Mouse (Mus musculus) gastrocnemius, postnatal 14 days (tissue): Measurements from ENCODE around the gene Ralgds. TPM values are rescaled to one million over a fixed set of nuclear protein-coding genes. Genes with fewer than 3 reads are reported as not detected.
"Not testable (repeated sequence)": the region's sequence is repeated elsewhere in the genome, so short reads cannot be mapped to it uniquely, and the experiment has no call there.

ENCODE experiments used
- DNase-seq: peaks from one replicate; pipeline ENCODE4 v3.0.0; 2021; ENCODE audit warnings: mixed read lengths
- intact Hi-C: fragments of 180-260 bp; cut with DNase I; formaldehyde crosslinking; loops from one replicate; pipeline ENCODE4 v1.15.1; 2025; ENCODE audit warnings: low total_unique reads
- total RNA-seq, 2 experiments: library from RNA; stranded (reverse); gene quantifications; 2 replicates each; pipeline ENCODE4 v1.2.3; 2021

Gene Ralgds
- total RNA-seq, 2 experiments from 2014 or later, result 17.1 to 25.3 TPM

DNA sequence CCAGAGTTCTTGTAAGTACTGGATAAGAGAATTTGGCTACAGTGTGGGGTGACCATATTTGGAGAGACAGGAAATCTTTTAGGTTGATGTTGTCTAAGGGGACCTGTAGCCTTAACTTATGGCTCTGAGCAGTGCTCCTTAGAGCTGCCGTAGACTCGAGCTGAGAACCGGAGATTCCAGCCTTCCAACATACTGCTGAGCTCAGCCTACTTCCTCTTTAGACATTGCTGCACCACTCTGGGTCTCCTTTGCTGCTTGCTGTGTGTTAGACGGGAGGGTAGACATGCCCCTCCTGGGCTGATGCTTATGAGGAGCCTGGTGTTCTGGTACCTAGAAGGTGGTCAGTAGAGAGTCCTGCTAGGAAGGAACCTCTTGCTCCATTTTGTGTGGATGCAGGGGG lies 14.5 kb upstream of the Ralgds start:
- DNase-seq, result no peak
- intact Hi-C loops, result no loop called here

DNA sequence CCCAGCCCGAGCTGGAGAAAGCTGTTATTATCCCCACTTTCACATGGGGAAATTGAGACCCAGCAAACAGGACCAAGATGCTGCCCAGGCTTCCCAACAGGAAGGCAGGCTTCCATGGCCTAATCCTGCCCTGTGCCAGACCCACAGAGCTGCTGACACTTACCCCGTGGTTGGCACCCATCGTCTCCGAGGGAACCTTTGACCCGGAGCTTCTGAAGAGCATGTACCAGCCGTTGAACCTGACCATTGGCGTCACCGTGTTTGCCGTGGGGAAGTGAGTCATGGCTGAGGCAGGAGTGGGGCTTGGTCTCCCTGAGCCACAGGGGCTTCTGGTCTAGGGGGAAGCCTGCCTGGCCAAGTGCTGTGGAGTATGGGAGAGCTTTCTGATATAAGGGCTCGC lies 9.9 kb upstream of the Ralgds start:
- intact Hi-C loops, result no loop called here
- DNase-seq, result no peak

DNA sequence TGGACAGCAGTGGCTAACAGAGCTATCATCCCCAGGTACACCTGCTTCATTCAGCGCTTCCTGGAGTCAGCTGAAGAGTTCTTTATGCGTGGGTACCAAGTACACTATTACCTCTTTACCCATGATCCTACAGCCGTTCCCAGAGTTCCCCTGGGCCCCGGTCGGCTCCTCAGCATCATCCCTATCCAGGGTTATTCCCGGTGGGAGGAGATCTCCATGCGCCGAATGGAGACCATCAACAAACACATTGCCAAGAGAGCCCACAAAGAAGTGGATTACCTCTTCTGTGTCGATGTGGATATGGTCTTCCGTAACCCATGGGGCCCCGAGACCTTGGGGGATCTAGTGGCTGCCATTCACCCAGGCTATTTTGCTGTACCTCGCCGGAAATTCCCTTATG lies 8.2 kb upstream of the Ralgds start:
- intact Hi-C loops, result no loop called here
- no peak for DNase-seq

DNA sequence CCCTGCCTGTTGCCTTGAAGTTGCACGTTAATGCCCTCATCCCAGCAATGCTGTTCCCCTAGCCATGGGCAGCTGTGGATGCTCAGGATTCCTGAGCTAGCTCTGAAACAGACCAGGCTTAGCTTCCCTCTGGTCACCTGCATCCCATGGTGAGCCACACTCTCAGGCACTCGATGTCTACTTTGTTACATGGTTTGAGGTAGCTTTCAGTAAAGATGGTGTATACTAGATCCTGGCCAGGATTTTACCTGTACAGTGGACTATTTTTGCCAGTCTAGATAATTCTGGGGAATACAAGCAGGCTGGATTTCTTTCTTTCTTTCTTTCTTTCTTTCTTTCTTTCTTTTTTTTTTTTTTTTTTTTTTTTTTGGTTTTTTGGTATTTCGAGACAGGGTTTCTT lies 7.1 kb upstream of the Ralgds start, which contains the start of gene Gm10134:
Gene Gm10134, plus strand, starts transcription at position 301 of the 400 bp plus-strand sequence.
- intact Hi-C loops, result no loop called here
- no peak for DNase-seq

DNA sequence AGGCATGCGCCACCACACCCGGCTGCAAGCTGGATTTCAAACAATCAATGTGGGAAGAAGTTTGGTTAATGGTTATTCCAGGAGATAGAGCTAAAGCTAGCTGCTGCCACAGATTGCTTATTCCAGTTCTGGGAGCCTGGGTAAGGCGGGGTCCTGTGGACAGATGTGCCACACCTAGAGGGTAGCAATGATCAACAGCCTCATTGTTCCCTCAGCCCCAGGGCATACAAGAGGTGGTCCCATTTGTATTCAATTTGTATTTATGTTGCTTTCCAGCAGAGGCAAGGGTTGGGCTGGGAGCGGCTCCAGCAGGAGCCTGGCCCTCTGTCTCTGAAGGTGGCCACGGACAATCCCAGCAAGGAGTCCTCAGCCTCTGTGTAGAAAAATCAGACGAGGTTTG lies 6.6 kb upstream of the Ralgds start:
- intact Hi-C loops, result no loop called here
- no peak for DNase-seq

DNA sequence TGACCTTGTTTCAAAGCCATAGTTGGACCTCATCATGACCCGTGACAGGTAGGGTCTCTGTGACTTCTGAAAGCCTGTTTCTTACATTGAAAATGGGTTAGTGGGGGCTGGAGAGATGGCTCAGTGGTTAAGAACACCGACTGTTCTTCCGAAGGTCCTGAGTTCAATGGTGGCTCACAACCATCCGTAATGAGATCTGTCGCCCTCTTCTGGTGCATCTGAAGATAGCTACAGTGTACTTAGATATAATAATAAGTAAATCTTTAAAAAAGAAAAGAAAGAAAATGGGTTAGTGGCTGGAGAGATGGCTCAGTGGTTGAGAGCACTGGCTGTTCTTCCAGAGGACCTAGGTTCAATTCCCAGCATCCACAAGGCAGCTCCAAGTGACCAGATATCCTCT lies 1.3 kb upstream of the Ralgds start:
- intact Hi-C loops, result loop anchor here (10.0 kb wide), 1 partner anchor 73 kb away; the partner anchor contains the start of gene Gtf3c5
- not testable (repeated sequence) for DNase-seq

DNA sequence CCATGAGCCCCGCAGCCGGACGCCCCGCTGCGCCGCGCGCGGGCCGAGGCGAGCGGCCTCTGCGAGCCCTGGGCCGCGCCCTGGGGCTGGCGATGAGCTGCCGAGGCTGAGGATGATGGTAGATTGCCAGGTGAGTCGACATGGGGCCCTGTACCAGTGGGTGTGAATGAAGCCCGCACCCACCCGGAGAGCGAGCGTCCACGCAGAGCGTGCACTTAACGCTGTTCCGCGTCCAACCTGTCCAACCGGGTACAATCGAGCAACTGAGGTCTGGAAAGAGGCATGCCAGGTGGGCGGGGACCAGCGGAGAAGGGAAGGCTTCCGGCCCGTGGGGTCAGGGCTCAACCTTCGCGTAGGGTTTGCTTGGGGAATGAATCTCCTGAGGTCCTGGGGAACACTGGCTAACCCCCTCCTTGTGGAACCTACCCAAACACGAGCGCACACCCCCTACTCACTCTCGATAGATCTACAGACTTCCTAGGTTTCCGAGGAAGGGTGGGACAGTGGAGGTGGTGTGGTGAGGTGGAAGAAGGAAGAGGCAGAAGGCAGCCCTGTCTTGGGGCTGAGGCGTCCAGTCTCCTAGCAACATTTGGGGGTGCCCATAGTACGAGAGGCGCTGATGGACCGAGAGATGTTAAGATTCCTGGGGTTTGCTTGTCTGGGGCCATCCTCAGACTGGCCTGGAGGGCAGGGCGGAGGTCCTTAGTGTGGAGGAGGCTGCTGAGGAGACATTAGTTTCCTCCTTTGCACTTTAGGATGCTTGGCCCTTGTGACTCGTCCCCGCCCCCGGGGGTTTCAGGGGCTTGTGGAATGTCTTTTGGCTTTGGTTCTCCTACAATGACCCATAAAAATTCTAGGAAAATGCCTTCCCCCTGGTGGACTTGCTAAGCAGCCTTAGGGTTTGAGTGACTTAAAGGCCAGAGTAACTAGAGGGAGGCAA lies 776 bp downstream of the Ralgds start:
- intact Hi-C loops, result loop anchor here (10.0 kb wide), 1 partner anchor 71 kb away; the partner anchor contains the start of gene Gtf3c5
- no peak for DNase-seq

DNA sequence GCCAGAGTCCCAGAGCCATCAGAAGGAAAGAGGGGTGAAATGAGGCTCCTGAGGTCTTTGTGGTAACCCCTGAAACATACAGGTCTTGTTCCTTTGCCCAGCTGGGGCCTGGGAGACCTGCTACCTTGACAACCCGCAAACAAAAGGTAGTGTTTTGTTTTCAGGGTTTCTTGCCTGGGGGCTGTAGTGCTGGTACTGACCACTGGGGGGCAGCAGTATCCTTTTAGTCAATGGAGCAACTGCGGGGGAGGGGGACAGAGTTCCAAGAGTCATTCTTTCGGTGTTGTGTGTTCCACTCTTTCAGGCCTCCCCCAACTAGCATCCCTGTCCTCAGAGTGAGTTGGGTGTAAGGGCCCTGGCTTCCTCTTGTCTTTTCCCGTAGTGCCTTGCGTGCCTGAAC lies 1.6 kb downstream of the Ralgds start:
- intact Hi-C loops, result loop anchor here (10.0 kb wide), 1 partner anchor 70 kb away; the partner anchor contains the start of gene Gtf3c5
- peak; percentile 80 for DNase-seq

DNA sequence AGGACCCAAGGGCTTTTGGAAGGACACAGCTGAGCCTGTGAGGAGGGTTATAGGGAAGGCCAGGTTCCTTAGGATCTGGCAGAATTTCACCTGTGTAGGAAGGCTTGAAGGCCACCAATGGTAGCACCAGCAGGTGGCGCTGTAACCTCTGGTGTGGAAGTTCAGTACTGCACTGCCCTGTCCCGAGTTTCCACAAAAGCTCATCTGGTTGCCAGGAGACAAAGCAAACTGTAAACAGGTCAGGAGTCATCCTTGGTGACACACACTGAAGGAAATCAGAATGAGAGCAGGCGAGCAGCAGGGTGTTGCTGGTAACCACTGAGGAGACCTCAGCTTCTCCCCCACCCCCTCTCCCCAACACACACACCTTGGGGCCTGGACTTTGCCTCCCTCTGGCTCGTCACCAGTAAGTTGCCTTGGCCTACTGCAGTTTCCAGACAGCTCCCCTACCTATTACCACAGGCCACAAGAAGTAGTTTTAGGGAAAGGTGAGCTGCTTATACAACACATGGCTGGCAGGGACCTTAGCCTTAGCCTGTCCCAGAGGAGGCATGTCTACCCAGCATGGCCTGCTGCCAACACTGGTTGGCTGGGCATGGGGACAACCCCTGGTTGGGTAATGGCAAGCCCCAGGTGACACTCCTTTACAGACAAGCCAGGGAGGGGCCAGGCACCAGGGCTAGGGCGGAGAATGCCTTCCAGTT lies 4.4 kb downstream of the Ralgds start:
- peak; percentile 81 for DNase-seq
- intact Hi-C loops, result loop anchor here (2.0 to 10.0 kb wide), 2 partner anchors 31 to 67 kb away; partner anchors contain the start of gene Gtf3c5

DNA sequence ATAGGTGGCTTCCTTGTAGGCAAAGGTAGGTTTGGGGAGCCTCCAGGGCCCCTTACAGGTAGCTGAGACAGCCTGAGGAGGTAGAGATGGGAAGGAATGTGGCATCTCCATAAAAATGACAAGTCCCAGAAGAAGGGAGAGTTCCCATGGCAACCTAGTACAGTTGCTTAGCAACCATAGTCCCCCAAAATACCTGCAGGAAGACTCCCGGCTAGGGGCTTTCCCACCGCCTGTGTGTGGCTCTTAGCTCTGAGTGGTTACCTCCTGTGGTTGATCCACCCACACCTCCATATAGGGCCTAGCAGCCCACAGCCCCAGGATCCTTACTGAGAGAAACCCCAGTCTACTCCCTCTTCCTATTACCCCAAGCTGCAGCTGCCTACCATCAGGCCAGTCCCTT lies 5.3 kb downstream of the Ralgds start:
- intact Hi-C loops, result loop anchor here (10.0 kb wide), 1 partner anchor 67 kb away; the partner anchor contains the start of gene Gtf3c5
- DNase-seq, result no peak

DNA sequence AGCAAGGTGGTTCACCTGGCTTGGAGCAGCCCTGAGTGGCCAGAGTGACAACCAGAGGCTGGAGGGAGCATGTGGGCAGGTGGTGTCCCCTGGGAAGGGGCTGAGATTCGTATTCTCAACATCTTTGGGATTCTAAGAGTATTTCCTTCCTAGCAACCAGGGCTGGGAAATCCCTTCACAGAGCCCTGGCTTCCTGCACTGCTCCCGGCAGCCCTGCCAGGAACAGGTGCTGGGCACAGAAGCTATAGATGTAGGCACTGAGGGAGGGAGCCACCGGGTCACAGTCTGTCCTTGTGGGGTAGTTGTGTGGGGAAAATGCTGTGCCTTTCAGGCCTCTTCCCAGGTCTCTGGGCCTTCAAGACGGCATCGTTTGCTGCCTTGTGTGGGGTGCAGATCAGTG lies 7.7 kb downstream of the Ralgds start:
- intact Hi-C loops, result no loop called here
- DNase-seq, result no peak

DNA sequence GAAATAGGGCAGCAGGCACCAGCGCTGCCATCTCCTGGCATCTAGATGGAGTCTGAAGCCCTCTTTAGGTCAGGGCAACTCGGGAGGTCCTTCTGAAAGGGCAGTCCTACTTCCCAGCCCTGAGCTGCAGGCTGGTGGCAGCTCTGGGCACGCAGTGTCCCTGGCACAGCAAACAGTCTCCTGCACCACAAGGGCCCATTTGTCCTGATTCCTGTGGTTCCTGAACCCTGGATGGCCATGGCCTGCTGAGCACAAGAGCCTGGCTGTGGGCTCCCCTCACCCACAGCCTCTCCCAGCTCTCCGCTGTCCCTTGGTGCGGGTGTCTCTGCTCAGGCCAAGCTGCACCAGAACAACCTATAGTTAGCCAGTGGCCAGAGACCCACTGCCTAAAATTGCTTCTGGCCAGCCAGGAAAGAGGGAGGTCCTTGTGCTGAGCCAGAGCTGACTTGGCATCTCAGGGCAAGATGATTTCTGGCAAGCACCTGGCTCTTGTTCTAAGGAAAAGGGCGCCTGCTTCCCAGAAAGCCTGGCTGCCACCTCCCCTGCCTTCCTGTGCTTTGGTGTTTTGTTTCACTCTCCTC lies 8.7 kb downstream of the Ralgds start:
- no peak for DNase-seq
- intact Hi-C loops, result no loop called here

DNA sequence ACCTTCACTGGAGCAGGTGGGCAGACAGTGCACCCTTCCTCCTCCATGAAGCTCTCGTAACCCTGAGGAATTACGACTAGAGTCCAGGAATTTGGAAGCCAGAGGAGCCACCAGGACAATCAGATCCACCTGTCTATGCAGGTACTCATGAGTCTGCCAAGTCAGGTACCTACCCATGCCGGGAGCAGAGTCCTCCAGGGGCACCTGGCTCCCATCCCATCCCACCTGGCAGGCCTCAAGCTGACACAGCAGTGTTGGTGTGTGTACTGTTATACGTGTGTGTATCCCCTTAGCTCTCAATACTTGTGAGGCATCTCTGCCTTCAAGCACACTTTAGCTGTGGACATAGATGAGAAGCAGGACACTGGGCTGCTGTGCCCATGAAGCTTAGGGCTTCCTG lies 9.2 kb downstream of the Ralgds start:
- intact Hi-C loops, result no loop called here
- DNase-seq, result no peak

DNA sequence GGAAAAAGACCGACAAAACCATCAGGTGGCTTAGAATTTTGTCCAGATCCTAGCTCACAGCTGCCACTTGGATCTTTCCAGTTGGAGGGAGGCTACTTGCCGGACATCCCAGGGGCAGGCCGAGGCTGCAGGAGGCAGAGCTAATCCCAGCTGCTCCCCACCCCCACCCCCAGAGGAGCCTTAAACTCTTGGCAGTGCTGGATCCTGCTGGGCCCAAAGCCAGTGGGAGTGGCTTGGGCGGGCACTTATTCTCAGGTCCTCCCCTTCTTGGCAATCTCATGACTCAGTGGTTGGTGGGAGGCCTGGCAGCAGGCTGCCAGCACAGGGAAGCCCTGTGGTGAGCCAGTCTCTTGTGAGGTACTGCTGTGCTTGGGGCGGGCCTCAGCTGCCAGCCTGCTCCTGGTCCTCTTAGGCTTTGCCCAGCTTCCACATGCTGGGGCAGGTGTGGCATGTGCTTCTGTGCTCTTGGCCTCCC lies 10.8 kb downstream of the Ralgds start:
- intact Hi-C loops, result no loop called here
- DNase-seq, result peak; percentile 89

DNA sequence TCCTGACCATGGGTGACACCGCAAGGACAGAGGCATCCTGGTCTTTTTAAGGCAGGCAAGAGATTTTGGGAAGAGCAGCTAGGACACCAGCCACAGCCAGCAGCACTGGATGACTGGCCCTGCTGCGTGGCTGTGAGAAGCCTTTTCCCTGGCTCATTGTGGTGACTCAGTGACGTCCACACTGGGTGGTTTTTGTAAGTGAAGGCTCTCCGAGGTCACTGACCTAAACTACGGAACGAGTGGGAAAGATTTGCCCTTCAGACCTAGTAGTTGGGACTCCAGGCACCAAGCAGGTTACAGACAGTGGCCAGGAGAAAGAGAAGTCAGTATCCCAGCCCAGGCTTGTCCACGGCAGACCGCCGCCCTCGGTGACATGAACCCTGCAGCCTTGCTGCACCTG lies 11.5 kb downstream of the Ralgds start:
- peak; percentile 4 for DNase-seq
- intact Hi-C loops, result no loop called here

DNA sequence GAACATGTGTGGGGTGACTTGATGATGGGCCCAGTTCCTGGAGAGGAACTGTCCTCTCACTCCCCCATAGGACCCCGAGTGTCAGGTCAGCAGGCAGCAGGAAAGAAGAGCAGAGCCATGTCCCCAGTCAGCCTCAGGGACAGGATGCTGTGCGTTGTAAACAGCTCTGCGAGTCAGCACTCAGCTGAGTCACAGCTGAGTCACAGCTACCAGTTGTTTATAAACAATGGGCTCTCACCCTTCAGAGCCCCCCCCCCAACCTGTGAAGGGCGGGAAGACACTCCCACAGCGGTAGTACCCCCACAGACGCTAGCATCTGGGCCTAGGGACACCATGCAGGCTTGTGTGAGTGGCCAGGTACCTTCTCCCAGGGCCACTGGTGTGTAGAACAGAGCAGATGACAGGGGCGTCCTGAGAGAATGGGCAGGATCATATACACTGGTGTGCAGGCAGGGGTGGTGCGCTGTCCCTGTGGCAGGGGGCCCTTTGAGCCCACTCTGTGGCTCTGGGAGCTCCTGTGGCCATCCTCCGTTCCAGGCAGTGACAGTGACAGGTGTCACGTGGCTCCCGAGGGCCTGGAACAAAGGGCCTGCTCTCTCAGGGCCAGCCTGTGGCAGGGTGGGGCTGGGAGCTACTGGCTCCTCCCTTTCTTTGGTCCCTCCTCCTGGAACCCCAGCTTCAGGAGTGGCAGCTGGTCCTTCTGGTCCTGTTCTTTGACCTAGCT lies 12.5 kb downstream of the Ralgds start:
- DNase-seq, result peak; percentile 77
- intact Hi-C loops, result no loop called here

DNA sequence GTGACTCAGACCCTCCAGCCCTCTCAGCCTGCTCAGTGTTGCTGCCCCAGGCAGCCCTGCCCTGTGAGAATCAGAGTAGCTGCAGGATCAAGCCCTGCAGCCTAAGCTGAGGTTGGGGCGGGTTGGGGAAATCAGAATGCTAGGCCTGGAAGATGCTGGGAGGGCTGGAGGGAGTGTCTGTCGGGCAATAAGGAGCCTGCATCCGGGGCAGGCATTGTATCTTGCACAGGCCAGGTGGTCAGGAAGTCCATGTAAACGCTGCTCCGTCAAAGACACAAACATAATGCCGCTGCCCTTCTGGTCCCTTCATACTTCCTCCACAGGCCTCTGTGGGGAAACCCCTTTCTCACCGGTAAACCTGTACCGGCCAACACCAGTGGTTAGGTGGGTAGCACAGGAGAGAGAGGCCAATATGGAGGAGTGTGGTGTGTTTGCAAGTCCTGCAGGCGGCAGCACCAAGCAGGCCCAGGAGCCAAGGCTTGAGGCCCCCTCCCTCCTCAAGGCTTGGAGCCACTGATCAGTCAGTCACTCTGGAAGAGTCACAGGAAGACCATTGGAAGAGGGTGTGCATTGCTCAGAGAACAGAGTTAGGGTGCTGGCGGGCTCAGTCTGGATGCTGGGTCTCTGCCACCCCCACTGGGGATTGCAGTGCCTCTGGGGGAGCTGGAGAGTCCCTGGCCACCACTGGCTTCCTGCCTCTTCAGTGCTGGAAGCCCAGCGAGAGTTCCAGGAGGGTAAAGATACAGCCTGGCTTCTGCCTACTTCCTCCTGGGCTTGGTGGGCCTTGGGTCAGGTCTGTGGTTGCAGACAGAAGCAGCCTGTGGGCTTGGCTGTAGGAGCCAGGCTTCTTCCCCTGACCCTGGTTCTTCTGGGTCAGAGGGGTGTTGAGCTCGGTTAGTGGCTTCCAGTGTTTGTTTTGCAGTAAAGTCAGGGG lies 13.3 kb downstream of the Ralgds start:
- DNase-seq, result peak; percentile 32
- intact Hi-C loops, result no loop called here
